Mouse (Mus musculus): Measurements from ENCODE around the gene Trip10. TPM values are rescaled to one million over a fixed set of nuclear protein-coding genes. Genes with fewer than 3 reads are reported as not detected.

Trip10 gene
- 41.6 and 45.4 TPM in 2 replicates for polyA plus RNA-seq (2016; fragmentation: Nextera tagmentation; extraction: Ambion mirVana)

DNA sequence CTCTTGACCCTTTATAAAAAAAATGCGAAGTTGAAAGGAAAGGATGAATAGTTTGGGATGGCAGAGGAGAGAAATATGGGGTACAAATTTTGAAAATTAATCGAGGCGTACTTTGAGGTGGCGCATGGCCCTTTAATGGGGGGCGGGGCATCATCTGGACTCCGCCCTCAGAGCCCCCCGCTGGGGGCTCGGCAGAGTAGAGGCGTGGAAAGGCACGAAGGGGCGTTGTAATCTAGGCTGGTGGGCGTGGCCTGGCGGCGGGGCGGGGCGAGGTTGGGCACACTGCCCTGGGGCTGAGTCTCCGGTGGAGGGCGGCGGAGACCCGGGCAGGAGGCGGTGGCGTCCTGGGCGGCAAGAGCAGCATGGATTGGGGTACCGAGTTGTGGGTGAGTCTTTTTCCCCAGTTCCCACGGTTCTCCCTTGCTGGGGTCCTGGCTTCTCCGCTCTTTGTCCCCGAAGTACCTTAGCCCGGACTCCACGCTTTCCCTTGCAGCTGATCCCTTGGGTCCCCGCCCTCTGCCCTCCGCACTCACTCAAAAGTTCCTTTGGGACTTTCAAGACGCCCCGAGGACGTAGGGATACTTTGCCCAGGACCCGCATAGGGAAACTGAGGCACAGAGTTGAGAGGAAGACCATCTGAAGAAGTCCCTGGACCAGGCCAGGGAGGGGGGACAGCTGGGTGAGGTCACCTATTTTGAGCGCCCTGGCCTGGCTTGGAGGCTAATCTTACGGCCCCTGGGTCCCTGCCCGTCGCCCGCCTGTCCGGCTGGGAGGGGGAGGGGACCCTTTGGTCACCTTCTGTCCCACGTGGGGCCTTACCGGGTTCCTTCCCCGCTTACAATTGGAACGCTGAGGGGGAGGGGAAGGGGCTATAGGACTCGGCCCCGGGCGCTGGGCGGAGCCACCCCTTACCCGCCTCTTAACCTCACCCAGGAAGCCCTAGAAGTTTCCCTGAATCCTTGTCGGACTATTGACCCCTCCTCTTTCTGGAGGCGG lies at the start of gene Trip10:
TSS of gene Trip10 (plus strand) at position 270 of the 996 bp plus-strand sequence.
- Histone ChIP-seq H3K27ac (ENCODE audit: poor library complexity, severe bottlenecking) (peak within 1 kb of the TSS; percentile 87), H3K27me3 (replicated peaks) (no peaks in the 10 kb centered on the region), H3K9me3 (replicated peaks) (no peaks in the 10 kb centered on the region), H3K9ac (peak within 1 kb of the TSS; percentile 80), H3K4me3 (peak within 1 kb of the TSS; percentile 66), H3K36me3 (peaks cover 24% of the 10 kb centered on the region), H3K4me2 (peak within 1 kb of the TSS; percentile 87), H3K4me1 (replicated peaks) (peaks cover 17% of the 10 kb centered on the region)
- under 1% methylated on average over 50 of the region's 52 CpGs for WGBS
- peak; percentile 78 for ATAC-seq (ENCODE audit: insufficient number of reproducible peaks, low FRiP score)

- H3K4me1 ChIP-seq (replicated peaks) = no peaks in the 10 kb centered on the region
- no peak overlapping the region for H3K9ac ChIP-seq
- H3K27me3 ChIP-seq (replicated peaks) = peaks cover 8% of the 10 kb centered on the region; the same call in 1 of the 2 replicates
- no peaks in the 10 kb centered on the region for H3K9me3 ChIP-seq (replicated peaks)
- no peak overlapping the region for H3K4me2 ChIP-seq
- H3K4me3 ChIP-seq = no peak overlapping the region
- ATAC-seq (ENCODE audit: insufficient number of reproducible peaks, low FRiP score) = no peak
- H3K27ac ChIP-seq (ENCODE audit: poor library complexity, severe bottlenecking) = no peak overlapping the region
- H3K36me3 ChIP-seq = no peaks in the 10 kb centered on the region
- WGBS = 74% methylated on average over 10 of the region's 10 CpGs
Measured at GRCm38 (mm10) chr17:57201841-57202724, 47.2 kb upstream of the Trip10 start.

- H3K27ac ChIP-seq (ENCODE audit: poor library complexity, severe bottlenecking) = no peak overlapping the region
- no peak overlapping the region for H3K4me2 ChIP-seq
- no peak overlapping the region for H3K4me3 ChIP-seq
- no peaks in the 10 kb centered on the region for H3K27me3 ChIP-seq (replicated peaks)
- H3K4me1 ChIP-seq (replicated peaks) = no peaks in the 10 kb centered on the region
- no peak for ATAC-seq (ENCODE audit: insufficient number of reproducible peaks, low FRiP score)
- 75% methylated on average over 3 of the region's 3 CpGs for WGBS
- no peaks in the 10 kb centered on the region for H3K36me3 ChIP-seq
- no peak overlapping the region for H3K9ac ChIP-seq
- no peaks in the 10 kb centered on the region for H3K9me3 ChIP-seq (replicated peaks)
Measured at GRCm38 (mm10) chr17:57207938-57208337, 41.3 kb upstream of the Trip10 start.

DNA sequence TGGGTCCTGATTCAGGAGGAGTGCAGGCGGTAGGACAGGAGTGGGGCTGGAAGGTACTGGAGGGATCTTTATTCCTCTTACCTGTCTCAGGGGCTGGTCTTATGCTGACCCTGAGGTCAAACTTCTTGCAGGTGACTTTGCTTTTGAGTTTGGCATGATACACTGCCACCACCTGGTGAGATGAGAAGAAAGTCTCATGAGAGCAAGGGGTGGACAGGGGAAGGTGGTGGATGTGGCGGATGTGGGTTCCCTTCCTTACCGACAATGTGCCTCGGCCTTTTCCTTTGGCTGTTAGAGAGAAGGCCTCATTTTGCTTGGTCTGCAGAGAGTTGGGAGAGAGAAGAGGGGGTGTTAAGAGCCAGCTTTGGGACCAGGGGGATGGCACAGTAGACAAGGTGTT lies 39.9 kb upstream of the Trip10 start:
- Histone ChIP-seq H3K9me3 (replicated peaks) (no peaks in the 10 kb centered on the region), H3K36me3 (no peaks in the 10 kb centered on the region), H3K9ac (no peak overlapping the region), H3K27ac (ENCODE audit: poor library complexity, severe bottlenecking) (no peak overlapping the region), H3K27me3 (replicated peaks) (no peaks in the 10 kb centered on the region), H3K4me1 (replicated peaks) (no peaks in the 10 kb centered on the region), H3K4me3 (no peak overlapping the region), H3K4me2 (no peak overlapping the region)
- ATAC-seq (ENCODE audit: insufficient number of reproducible peaks, low FRiP score) = no peak
- 68% methylated on average over 4 of the region's 4 CpGs for WGBS

DNA sequence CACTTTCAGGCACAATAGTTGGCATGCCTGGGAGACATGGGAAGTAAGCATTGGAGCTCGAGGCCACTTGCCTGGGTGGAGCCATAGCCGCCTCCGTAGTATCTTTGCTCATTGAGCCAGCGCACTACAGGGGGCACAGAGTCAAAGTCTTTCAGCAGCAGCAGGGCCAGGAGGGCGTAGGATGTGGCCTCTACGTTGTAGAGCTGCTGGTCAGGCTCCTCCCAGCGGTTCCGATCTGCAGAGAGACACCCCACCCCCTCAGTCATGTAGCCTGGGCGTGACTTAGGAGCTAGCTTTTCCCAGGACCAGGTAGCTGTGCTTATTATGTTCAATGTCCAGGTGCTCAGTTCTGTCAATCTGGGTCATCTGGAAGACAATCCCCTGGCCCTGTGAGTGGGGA lies 37.8 kb upstream of the Trip10 start:
- no peaks in the 10 kb centered on the region for H3K9me3 ChIP-seq (replicated peaks)
- no peaks in the 10 kb centered on the region for H3K4me1 ChIP-seq (replicated peaks)
- H3K9ac ChIP-seq = no peak overlapping the region
- H3K36me3 ChIP-seq = no peaks in the 10 kb centered on the region
- H3K4me3 ChIP-seq = no peak overlapping the region
- no peak overlapping the region for H3K27ac ChIP-seq (ENCODE audit: poor library complexity, severe bottlenecking)
- H3K4me2 ChIP-seq = no peak overlapping the region
- H3K27me3 ChIP-seq (replicated peaks) = peaks cover 8% of the 10 kb centered on the region; the same call in 1 of the 2 replicates
- no peak for ATAC-seq (ENCODE audit: insufficient number of reproducible peaks, low FRiP score)
- WGBS = 52% methylated on average over 9 of the region's 9 CpGs

DNA sequence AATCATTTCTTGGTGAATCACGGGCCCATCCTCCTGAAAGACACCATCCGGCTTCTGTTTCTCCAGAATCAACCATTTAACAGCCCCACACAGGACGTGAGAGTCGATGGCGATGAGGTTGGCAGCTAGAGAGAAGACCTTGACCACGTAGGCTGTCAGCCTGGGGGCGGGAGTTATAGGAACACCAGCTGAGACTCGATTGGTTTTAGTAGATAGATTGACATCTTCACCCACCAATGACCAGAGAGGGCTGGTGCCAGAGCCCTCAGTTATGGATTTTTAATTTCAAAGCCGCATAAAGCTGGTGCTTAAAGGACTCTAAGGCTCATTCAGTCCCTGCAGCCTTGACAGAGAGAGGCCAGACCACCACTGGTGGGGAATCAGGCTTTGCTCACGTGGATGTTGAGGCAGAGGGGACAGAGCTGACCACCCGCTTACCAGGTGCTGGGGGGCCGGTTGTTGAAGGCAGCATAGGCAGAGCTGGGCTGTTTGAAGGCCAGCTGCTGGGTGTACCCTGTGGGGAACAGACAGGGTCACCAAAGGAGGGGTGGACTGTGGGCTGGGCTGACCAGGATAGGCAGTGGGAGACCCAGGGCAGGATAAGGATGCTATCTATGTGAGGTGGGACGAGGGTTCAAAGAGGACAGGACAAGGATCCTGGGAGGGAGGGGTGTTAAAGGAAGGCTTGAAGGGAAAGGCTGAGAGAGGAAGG lies 34.4 kb upstream of the Trip10 start:
- no peak for ATAC-seq (ENCODE audit: insufficient number of reproducible peaks, low FRiP score)

DNA sequence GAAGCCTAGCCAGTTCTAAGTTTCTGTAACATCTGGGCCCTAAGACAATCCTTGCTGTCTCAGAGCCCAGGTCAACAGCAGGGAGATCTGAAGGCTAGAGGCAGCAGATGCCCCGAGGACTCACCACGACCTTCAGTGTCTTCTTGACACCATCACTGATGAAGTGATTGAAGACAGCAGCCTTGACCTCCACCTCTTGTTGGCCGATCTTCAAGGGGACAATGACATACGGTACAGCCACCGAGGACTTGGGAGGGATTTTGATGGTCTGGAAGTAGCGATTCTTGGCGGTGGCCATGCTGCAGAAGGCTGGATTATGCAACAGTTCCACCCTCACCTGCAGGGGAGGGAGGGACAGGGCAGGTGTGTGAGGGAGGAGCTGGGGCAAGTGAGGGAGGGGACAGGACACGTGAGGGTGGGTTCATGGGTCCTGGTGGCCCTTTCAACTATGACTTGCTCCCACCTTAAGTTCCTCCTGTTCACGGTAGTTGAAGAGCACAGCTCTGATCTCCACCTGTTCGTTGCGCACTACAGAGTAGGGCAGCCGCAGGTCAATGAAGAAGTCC lies 30.8 kb upstream of the Trip10 start:
- no peak overlapping the region for H3K4me2 ChIP-seq
- 65% methylated on average over 12 of the region's 12 CpGs for WGBS
- no peaks in the 10 kb centered on the region for H3K9me3 ChIP-seq (replicated peaks)
- no peak overlapping the region for H3K9ac ChIP-seq
- H3K27ac ChIP-seq (ENCODE audit: poor library complexity, severe bottlenecking) = no peak overlapping the region
- H3K4me3 ChIP-seq = no peak overlapping the region
- H3K36me3 ChIP-seq = no peaks in the 10 kb centered on the region
- H3K27me3 ChIP-seq (replicated peaks) = peaks cover 39% of the 10 kb centered on the region
- no peaks in the 10 kb centered on the region for H3K4me1 ChIP-seq (replicated peaks)
- ATAC-seq (ENCODE audit: insufficient number of reproducible peaks, low FRiP score) = no peak

More for the DNA sequence above, 34.4 kb upstream of the Trip10 start:
- Histone ChIP-seq H3K27me3 (replicated peaks) (peaks cover 20% of the 10 kb centered on the region), H3K36me3 (no peaks in the 10 kb centered on the region), H3K9me3 (replicated peaks) (no peaks in the 10 kb centered on the region), H3K4me1 (replicated peaks) (no peaks in the 10 kb centered on the region), H3K9ac (no peak overlapping the region), H3K4me3 (no peak overlapping the region), H3K4me2 (no peak overlapping the region), H3K27ac (ENCODE audit: poor library complexity, severe bottlenecking) (no peak overlapping the region)
- WGBS = 35% methylated on average over 13 of the region's 13 CpGs

DNA sequence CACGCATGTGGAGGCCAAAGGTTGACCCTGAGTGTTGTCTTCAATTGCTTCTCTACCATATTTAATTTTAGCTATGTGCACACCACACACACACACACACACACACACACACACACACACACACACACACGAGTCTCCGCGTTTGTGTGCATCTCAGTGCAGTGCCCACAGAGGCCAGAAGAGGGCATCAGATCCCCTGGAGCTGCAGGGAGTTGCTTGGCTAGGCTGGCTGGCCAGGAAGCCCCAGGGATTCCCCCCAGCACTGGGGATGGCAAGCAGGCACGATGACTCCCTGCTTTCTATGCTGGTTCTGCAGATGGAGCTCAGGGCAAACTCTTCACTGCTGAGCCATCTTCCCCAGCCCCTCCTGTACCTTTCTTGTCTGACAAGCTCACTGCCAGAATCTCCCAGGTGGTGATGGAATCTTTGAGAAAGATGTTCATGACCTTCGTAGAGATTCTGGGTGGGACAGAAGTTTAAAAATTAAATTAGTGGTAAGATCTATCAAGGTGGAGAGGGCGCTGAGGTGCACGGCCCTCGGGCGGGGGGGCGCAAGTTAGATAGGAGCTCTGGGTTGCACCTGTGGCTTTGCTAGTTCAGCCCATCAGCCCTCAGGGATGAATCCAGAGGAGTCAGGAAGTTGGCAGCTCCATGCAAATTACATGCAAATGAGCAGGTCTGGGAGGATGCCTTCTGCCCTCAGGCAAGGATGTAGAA lies 29.9 kb upstream of the Trip10 start:
- H3K27me3 ChIP-seq (replicated peaks) = peaks cover 47% of the 10 kb centered on the region
- H3K36me3 ChIP-seq = no peaks in the 10 kb centered on the region
- H3K9ac ChIP-seq = no peak overlapping the region
- WGBS = 25% methylated on average over 11 of the region's 11 CpGs
- no peaks in the 10 kb centered on the region for H3K9me3 ChIP-seq (replicated peaks)
- H3K4me2 ChIP-seq = no peak overlapping the region
- H3K27ac ChIP-seq (ENCODE audit: poor library complexity, severe bottlenecking) = no peak overlapping the region
- no peaks in the 10 kb centered on the region for H3K4me1 ChIP-seq (replicated peaks)
- no peak for ATAC-seq (ENCODE audit: insufficient number of reproducible peaks, low FRiP score)
- H3K4me3 ChIP-seq = no peak overlapping the region

DNA sequence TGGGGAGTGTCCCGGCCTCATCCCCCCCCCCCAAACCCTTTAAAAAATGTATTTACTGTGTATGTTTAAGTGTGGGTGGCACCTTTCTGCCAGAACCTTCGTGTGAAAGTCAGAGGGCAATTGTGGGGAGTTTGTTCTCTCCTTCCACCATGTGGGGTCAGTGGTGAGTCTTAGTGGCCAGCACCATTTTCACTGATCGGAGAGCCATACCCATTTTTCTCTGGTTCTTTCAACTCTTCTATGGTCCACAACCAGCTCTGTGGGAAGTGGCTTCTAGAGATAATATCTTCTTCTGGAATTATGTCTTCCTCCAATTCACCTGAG lies 29.4 kb upstream of the Trip10 start:
- no peaks in the 10 kb centered on the region for H3K4me1 ChIP-seq (replicated peaks)
- H3K9ac ChIP-seq = no peak overlapping the region
- no peaks in the 10 kb centered on the region for H3K9me3 ChIP-seq (replicated peaks)
- no peak overlapping the region for H3K27ac ChIP-seq (ENCODE audit: poor library complexity, severe bottlenecking)
- no peak overlapping the region for H3K4me3 ChIP-seq
- no peak for ATAC-seq (ENCODE audit: insufficient number of reproducible peaks, low FRiP score)
- H3K4me2 ChIP-seq = no peak overlapping the region
- no peaks in the 10 kb centered on the region for H3K36me3 ChIP-seq
- H3K27me3 ChIP-seq (replicated peaks) = peaks cover 52% of the 10 kb centered on the region
- 24% methylated on average over 3 of the region's 3 CpGs for WGBS

GRCm38 (mm10) chr17:57221911-57222310 lies 27.3 kb upstream of the Trip10 start:
- Histone ChIP-seq H3K4me1 (replicated peaks) (0 out of 2 replicates have a peak, but pooled peaks cover 3% of the 10 kb centered on the region), H3K4me3 (no peak overlapping the region), H3K9me3 (replicated peaks) (no peaks in the 10 kb centered on the region), H3K4me2 (no peak overlapping the region), H3K27me3 (replicated peaks) (peaks cover 57% of the 10 kb centered on the region), H3K9ac (no peak overlapping the region), H3K27ac (ENCODE audit: poor library complexity, severe bottlenecking) (no peak overlapping the region), H3K36me3 (no peaks in the 10 kb centered on the region)
- WGBS = 48% methylated on average over 4 of the region's 4 CpGs
- ATAC-seq (ENCODE audit: insufficient number of reproducible peaks, low FRiP score) = no peak

All from heart, embryonic 12.5 days (tissue).